Mouse (Mus musculus) right cerebral cortex, adult 2 months (tissue): ENCODE results near the gene Rps19.
"Not testable (repeated sequence)": the region's sequence is repeated elsewhere in the genome, so short reads cannot be mapped to it uniquely, and the experiment has no call there.

Experiments
- DNase-seq, 2 experiments: peaks; one replicate each; pipeline ENCODE4 v3.0.0; 2021 to 2022; ENCODE audit warnings: low spot score in 2 of 2

Gene Rps19

DNA sequence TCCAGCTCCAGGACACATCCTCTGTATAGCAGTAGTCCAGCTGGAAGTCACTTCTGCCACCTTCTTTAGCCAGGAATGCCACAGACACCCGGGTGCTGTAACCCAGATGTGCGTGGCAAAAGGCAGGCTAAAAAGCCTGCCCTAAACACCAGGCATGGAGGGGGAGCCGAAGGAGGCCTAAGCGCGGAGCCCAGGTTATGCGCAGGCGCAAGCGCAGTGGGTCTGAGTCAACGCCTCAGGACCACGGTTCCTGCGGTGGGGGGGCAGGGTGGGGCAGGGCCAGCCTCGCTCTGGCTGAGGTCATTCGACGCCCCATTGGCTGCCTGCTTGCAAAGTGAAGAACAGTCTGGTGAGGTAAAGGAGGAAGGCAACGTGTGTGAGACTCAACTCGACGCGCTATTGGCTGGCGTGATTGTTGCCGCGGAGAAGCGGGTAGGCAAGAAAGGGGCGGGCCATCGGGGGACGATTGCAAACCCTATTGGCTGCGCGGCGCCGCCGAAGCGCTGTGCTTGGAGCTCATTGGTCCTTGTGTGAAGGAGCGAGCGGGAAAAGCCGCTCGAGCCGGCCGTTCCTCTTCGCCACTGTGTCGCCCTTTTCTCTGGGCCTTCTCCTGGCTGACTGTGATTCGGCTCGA is 14.5 kb upstream of the Rps19 start, which contains the start of the genes Lypd4 and Dmrtc2:
Lypd4 (minus strand) TSS at position 410 of the 634 bp plus-strand sequence.
Dmrtc2 (plus strand) TSS at position 526 of the 634 bp plus-strand sequence.
- no peak for DNase-seq

GRCm38 (mm10) chr7:24877588-24877987 is 6.6 kb upstream of the Rps19 start:
- DNase-seq: no peak

- no peak for DNase-seq
These were observed 4.6 kb upstream of the Rps19 start for GRCm38 (mm10) chr7:24879620-24880019.

DNA sequence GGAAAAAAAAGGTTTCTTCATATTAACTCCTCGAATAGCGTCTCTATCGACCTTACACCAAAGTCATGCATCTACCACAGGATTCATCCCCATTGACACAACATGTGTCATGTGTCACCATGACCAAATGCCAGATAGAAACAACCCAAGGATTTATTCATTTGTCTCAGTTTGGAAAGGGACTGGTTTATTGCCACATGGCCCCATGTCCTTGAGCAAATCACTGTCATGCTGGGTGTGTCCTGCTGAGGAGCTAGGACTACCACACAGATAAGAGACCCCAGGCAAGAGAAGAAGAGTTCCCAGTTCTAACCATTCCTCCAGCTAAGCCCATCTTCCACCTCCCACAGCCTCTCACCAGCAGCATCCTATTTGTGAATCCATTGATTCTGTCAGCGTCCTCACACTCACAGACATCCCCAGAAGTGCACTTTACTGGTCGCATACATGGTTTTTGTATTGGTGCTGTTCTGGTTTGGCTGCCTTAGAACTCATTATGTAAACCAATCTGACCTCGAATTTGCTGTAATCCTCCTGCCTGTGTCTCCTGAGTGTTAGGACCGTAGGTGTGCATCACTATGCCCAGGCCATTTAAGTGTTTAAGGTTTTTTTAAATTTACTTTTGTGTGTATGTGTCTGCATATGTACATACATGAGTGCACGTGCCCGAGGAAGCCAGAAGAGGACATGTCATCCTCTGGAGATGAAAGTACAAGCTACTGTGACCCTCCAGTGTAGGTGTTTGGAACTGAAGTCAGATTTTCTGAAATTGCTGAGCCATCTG is 1.6 kb upstream of the Rps19 start:
- no peak for DNase-seq

- no peak for DNase-seq
These were observed 621 bp downstream of the Rps19 start for GRCm38 (mm10) chr7:24884693-24885291.

- no peak for DNase-seq
These were observed 1.5 kb downstream of the Rps19 start for GRCm38 (mm10) chr7:24885468-24886307.

DNA sequence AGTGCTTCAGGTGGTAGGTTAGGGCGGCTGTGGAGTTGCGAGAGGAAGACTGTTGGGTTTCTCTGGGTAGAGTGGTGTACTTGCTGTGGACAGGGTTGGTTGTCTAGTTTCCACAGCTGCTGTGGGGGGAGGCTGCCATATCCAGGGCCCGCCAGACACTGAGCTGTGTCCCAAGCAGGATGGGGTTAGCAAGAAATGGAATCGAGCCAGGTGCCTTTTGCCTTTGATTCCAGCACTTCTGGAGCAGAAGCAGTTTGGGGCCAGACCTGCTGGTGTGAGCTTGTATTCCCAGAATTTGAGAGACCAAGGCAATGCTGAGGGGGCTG is 2.1 kb downstream of the Rps19 start:
- no peak for DNase-seq

- no peak for DNase-seq
These were observed 2.9 kb downstream of the Rps19 start for GRCm38 (mm10) chr7:24887096-24887495.

DNA sequence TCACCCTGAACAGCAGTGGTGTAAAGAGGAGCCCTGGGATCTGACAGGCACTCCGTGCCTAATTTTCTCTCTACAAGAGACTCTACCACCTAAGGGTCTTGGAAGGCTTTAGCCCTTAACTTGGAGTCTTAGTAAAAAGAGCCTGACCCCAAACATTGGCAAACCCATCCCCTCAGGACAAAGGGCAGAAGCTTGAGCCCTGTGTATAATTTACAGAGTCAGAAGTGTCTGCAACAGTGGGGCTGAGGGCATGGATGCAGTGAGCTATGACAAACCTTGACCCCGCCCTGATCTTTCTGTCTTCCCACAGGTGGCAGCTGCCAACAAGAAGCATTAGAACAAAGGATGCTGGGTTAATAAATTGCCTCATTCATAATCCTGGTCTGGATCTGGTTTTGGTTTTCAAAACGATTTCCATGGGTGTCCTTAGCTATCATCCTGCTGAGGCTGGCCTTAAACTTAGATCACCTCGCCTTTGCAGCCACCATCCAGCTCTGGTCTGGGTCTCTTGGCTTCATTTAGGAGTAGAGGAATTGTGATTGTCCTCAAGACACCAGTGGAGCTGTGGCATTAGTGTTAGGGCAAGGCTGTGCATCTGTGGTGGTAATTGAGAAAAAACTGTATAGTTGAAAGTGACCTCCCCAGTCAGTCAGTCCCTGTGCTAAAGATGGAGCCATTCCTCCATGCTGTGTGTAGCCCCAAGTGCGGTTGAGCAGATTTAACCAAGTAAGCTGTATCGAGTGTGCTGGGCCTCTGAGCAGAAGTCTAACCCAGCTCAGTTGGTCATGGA is 5.5 kb downstream of the Rps19 start:
- no peak for DNase-seq

- peak; percentile 71 to 75 for DNase-seq
These were observed 6.4 kb downstream of the Rps19 start for GRCm38 (mm10) chr7:24890281-24891216.

DNA sequence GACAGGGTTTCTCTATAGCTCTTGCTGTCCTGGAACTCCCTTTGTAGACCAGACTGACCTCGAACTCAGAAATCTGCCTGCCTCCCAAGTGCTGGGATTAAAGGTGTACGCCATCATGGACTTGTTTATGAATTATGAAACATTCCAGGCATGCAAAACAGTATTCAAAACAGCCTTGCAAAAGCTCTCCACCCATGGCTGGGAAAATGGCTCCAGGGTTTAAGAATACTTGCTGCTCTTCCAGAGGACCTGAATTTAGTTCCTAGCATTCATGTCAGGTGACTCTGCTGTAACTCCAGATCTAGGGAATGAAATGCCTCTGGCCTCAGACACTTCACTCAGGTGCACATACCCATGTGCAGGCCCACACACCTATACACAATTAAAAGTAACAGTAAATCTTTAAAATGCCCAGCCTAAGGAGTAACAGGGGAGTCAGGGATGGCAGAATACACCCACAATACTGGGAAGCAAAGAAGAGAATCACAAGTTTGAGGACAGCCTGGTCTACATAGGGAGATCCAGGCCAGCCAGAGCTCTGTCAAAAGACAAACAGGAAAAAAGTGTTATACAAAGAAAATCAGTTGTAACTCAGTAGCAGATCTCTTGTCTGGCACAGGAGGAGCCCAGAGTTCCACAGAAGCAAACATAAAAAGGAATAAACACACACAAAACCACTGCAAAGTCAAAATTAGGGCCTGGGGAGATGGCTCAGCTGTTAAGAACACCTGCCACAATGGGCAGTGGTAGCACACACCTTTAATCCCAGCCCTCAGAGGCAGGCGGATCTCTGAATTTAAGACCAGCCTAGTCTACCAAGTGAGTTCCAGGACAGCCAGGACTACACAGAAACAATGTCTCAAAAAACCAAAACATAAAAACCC is 7.3 kb downstream of the Rps19 start:
- no peak for DNase-seq

DNA sequence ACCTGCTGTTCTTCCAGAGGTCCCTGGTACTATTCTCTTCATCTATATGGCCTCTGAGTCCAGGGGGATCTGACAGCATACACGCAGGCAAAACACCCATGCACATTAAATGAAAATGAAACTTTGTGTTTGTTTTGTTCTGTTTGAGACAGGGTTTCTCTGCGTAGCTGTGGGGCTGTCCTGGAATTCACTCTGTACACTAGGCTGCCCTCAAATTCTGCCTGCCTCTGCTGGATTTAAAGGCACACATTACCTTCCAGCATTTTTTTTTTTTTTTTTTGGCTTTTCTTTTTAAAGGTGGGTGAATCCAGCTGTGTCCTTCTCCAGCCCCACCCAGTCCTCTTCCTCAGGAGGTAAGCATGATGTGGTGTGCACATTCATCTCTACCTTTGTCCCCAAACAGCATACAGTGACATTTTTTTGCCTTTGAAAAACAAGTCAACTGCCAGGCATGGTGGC is 8.0 kb downstream of the Rps19 start:
- DNase-seq: no peak

- not testable (repeated sequence) for DNase-seq
These were observed 11.6 kb downstream of the Rps19 start for GRCm38 (mm10) chr7:24895749-24896148.

- no peak for DNase-seq
These were observed 12.1 kb downstream of the Rps19 start for GRCm38 (mm10) chr7:24896269-24896668.

- no peak for DNase-seq
These were observed 13.1 kb downstream of the Rps19 start, which contains the start of gene Cd79a for GRCm38 (mm10) chr7:24897224-24897623. TSS of gene Cd79a (plus strand) at chr7:24897381.

DNA sequence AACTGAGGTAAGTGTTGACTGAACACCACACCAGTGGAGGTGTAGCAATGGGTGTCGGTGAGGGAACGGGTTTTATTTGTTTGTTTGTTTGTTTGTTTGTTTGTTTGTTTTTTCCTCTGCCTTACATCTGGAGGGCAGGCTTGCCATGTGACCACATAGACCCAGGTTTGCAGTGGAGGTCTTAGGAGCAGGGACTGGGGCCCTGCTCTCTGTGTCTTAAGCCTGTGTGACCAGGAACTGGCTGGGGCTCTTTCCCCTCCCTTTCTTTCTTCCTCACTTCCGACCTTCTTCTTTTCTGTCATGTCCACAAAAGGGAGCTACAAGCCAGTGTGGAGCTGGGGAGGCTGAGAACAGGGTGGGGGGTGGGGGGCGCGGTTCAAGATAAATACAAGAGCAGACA is 13.8 kb downstream of the Rps19 start:
- no peak for DNase-seq

DNA sequence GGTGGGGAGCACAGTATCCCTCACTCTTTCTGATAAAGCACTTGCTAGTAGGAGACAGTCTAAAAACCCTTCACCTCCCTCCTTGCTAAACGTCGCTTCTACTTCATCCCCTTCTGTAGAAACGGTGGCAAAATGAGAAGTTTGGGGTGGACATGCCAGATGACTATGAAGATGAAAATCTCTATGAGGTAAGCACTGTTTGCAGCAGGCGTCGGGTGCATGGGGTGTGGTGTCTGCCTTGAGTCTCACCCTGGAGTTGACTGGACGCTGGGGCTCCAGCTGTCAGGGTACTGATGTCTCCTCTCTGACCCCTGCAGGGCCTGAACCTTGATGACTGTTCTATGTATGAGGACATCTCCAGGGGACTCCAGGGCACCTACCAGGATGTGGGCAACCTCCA is 16.9 kb downstream of the Rps19 start:
- no peak for DNase-seq

- no peak for DNase-seq
These were observed 17.7 kb downstream of the Rps19 start for GRCm38 (mm10) chr7:24901842-24902241.

DNA sequence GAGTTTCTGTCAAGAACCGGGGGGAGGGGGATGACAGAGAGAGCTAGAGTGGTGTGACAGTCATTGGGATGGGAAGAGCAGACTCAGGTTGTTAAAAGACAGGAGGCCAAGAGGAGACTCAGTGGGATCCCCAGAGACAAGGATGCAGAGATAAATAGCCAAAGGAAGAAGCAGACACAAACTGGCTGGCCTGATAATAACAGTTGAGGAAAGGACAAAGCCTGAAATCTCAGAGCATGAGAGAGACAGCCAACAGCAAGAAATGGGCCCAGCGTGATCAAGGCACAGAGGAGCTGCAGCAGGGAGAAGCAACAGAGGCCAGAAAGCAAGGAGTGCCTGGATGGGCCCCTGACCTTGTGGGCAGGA is 18.1 kb downstream of the Rps19 start:
- DNase-seq: no peak
